Mouse (Mus musculus): ENCODE results near the gene Olfr31.

Olfr31 gene

DNA sequence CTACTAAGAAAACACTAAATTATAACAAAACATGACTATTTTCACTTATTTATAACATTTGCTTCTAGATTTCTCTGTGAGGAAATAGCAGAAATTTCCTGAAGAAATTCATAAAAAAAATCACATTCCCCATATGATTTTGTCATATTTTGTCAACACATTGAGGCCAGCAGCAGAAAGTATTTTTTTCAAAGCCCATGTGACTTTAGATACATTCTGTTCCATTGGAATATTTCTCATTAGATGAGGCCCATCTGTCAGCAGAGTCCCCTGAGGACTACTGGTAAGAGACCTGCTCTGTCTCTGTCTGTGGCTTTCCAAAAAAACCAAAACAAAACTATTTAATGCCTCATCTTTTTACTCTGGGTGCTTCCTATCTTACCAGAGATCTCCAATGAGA is at the start of gene Olfr31:
TSS of gene Olfr31 (plus strand) at position 301 of the 400 bp plus-strand sequence.
- no peak for DNase-seq (ENCODE audit: low spot score)

DNA sequence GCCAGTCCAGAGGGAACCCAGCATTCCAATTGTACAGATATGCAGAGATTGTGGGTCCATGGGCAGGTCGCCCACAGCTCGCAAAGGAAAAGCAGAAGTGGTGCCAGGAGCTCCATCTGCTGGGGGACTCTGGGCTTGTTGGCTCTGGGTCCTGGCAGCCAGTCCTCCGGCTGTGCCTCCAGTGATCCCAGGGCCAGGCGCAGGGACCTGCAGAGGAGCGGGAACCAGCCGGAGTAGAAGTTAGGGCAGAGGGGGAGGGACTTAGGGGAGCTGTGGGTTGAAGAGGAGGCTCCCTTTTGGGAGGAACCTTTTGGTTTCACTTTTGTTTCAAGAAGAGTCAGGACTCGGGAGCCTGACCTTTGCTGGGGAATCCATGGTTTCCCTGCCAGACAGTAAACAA is 28.2 kb upstream of the Olfr31 start:
- DNase-seq (ENCODE audit: low spot score), result no peak

DNA sequence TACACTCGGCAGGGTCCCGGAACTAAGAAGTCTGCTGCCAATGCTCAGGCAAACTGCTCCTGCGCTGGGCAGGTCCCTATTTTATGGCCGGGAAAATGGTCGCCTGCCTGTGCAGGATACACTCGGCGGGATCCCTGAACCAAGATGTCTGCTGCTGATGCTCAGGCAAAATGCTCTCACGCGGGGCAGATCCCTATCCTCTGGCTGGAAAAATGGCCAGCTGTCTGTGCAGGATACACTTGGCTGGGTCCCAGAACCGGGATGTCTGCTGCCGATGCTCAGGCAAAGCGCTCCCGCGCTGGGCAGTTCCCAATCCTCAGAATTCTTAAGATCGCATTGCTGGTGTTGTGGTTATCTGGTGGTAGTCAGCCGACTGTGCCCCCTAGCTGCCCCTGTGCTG is 13.7 kb upstream of the Olfr31 start:
- DNase-seq (ENCODE audit: low spot score), result no peak

DNA sequence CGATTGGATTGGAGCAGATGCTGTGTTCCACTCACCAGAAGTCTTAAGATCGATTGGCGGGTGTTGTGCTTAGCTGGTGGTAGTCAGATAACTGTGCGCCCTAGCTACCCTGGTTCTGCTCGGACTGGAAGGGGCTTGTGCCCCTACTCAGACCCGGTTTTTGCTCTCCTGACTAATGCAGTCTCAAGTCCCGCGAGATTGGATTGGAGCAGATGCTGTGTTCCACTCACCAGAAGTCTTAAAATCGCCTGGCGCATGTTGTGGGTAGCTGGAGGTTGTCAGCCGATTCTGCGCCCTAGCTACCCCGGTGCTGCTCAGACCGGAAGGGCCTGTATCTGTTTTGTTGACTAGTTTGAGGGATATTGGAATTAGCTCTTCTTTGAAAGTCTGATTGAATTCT is 13.2 kb upstream of the Olfr31 start:
- no peak for DNase-seq (ENCODE audit: low spot score)

DNA sequence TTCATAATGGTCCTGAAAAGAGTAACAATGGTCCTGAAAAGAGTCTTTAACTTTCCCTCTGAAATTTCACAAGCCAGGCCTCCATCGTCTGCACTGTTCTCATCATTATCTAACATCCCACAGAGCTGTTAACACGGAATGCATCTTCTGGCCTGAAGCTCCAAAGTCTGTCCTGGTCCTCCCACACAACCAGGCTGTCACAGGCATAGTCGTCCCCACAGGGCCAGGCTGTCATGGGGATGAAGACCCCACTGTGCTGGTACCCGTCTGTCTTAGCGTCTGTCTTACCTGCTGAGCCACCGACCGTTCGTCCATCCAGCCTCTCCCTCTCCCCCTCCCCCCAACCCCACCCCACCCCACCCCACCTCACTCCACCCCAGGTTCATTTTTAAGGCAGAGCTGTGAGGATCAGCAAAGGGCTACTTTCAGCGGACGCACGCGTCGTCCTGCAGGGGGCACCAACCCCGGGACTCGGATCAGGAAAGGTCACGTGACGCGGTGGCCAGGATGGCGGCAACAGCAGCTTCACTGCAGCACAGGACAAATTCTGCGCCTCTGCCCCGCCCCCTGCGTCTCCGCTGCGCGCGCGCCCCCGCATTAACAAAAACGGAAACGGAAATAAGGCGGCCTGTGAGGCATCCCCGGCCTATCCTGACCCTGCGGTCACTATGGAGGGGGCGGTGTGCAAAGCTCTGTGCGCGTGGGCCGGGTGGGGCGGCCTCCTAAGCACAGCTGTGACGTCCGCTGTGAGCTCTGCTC is 22.7 kb downstream of the Olfr31 start:
- DNase-seq (ENCODE audit: low spot score), result peak; percentile 92

DNA sequence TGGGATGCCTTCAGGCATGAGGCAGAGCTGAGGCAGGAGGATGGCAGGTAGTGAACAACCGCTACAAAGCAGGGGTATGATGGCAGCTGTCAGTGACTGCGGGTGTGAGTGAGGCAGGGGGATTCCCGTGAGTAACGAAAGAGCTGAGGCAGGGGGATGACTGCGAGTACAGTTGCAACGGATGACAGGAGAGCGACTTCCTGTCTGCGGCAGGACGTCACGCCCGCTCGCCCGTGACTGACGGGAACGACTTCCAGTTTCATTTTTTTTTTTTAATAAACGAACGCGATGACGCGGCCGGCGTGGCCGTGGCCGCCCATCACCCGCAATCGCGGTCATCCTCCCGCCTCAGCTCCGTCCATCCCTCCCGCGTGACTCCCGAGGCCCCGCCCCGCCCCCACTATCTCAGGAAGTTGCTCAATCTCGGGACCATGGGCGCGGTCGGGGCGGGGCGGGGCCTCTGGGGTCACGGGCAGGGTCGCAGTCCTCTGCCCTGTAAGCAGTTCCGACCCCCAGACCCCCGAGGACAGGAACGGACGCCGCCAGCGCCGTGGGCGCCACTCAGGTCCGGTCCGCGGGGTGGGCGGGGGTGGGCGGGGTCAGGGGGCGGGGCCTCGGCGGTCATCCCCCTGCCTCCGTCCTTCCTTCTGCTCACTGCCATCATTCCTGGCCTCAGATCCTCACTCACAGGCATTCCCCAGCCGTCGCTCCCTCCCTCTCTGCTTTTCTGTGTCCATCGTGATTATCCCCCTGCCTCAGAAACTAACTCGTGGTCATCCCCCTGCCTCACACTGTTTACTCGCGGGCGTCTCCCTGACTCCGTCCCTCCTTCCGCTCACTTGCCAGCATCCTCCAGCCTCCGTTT is 23.6 kb downstream of the Olfr31 start, which contains the start of gene Il3ra:
TSS of gene Il3ra (plus strand) at position 328 of the 865 bp plus-strand sequence.
- peak; percentile 79 for DNase-seq (ENCODE audit: low spot score)

DNA sequence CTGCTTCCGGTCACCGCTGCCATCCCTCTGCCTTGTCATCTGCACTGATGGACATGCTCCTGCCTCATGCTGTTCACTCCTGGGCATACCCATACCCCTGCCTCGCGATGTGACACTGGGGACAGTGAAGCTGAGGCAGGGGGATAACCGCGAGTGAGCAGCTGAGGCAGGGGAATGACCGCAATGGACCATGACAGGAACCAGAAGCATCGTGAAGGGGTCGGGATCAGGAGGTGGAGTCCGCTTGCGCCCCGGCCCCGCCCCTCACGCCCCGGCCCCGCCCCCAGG is 24.1 kb downstream of the Olfr31 start:
- DNase-seq (ENCODE audit: low spot score), result no peak

DNA sequence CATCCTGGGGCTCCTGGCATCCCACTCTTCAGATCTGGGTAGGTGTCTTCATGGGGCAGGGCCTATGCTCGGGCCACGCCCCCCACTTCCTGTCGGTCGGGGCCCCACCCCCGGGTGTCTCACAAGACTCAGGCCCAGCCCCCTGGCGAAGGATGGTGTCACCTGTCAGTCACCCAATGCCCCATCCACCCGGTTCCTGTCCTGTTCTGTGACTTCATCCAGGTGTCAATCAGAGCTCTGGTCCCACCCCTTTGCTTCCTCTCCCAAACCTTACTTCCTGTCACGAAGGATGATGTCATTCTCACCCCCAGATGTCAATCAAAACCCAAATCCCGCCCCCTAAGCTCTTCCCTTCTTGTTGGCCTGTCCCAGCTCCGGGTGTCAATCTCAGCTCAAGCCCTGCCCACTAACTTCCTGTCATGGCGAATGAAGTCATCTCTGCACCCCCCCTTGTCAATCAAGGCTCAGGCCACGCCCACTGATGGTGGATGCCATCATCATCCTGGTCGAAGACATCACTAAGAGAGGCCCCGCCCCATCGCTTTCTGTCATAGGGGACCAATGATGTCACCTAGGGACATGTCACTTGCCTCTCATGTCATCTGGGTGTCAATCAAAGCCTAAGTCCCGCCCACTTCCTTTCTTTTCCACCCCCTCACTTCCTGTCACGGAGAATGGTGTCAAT is 24.7 kb downstream of the Olfr31 start:
- peak; percentile 16 for DNase-seq (ENCODE audit: low spot score)

DNA sequence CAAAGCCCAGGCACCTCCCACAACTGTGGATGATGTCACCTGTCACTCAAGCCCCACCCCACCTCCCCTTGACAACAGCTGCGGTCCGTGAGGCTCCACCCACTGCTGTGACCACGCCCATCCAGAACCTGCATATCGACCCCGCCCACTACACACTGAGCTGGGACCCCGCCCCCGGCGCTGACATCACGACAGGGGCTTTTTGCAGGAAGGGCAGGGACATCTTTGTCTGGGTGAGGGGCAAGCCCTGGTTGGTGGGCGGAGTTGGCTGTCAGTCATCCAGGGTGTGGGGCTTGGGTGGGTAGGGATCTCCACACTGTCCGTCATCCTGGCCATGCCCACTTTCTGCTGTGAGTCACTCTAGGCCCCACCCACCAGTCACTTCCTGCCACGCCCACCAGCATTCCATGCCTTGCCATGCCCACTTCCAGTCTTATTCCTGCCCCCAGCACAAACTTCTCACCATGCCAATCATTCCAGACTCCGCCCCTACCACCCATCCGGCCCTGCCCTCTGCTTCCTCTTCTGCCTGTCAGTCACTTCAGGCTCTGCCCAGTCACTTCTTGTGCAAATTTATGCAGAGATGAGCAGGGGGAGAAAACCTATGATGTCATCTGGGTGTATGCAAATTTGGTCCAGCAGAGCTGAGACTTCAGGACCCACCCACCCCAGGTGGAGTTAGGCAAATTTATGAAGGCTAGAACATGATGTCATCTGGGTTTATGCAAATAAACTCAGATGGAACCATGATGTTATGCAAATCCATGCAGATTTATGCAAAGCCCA is 25.4 kb downstream of the Olfr31 start:
- no peak for DNase-seq (ENCODE audit: low spot score)

DNA sequence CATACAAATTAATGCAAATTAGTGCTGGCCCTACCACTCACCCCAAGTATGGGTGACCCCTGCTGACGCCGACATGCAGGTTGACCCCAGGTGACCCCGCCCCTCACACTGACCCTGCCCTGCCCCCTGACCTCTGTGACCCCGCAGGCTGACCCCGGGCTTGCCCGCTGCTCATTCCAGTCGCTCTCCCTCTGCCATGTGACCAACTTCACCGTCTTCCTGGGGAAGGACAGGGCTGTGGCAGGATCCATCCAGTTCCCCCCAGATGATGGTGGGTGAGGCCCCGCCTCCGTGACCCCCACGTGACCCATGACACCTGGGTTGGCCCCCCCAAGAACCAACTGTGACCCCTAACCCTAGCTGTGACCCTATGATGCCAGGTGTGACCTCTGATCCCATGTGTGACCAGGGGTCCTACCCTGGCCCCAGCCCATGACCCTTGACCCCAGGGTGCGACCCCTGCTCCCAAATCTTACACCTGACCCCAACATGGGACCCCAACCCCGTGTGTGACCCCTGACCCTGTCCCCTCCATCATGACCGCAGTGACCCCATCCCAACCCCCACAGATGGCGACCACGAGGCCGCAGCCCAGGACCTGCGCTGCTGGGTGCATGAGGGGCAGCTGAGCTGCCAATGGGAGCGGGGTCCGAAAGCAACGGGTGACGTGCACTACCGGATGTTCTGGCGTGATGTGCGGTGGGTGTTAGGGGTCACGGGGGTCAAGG is 26.2 kb downstream of the Olfr31 start:
- no peak for DNase-seq (ENCODE audit: low spot score)

DNA sequence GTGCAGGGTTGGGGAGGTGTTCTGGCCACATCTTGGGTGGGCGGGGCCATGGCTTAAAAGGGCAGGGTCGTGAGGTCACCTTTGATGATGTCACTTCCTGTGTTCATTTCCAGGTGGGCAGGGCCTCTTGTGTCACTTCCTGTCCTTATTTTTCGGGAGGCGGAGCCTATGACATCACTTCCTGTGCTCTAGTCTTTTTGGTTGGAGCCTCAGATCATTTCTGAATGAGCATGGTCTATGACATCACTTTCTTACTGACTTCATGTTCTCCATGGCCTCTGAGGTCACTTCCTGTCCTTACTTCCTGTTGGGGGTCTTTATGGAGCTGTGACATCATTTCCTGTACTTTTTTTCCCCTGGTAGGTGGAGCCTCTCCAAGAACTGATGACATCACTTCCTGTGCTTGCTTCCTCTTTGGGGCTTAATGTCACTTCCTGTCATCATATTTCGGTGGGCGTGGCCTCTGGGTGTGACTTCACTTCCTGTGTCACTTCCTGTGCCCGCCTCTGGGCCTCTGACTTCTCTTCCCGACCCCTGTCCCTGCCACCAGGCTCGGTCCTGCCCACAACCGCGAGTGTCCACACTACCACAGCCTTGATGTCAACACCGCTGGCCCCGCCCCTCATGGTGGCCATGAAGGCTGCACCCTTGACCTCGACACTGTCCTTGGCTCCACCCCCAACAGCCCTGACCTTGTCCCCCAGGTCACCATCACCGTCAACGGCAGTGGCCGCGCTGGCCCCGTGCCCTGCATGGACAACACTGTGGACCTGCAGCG is 27.0 kb downstream of the Olfr31 start:
- peak; percentile 13 for DNase-seq (ENCODE audit: low spot score)

DNA sequence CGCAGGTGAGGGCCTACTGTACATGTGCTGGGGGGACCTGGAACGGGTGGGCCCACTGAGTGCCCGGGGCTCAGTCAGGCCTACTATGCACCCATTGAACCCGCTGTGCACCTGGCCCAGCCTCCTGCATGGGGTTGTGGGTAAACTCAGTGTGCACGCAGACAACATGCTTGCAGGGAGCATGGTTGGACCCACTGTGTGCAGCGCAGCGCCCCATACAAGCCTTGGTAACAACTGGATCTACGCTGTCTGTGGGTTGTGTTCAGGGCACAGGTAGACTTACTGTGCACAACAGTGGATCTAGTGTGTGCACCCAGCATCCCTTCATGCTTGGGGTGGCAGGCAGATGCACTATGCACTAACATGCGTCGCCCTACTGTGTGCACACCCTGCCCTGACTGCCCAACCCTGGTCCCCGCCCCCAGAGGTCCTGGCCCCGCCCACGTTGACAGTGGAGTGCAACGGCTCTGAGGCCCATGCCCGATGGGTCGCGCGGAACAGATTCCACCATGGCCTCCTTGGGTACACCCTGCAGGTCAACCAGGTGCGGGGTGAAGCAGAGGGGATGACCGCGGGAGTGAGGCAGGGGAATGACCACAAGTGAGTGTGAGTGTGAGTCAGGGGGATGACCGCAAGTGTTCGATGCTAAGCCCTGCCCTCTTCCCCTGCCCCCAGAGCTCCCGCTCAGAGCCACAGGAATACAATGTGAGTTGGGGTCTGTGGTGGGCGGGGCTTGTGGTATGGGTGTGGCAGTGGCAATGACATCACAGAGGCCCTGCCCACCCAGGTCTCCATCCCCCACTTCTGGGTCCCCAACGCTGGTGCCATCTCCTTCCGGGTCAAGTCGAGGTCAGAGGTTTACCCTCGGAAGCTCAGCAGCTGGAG is 27.9 kb downstream of the Olfr31 start:
- no peak for DNase-seq (ENCODE audit: low spot score)

DNA sequence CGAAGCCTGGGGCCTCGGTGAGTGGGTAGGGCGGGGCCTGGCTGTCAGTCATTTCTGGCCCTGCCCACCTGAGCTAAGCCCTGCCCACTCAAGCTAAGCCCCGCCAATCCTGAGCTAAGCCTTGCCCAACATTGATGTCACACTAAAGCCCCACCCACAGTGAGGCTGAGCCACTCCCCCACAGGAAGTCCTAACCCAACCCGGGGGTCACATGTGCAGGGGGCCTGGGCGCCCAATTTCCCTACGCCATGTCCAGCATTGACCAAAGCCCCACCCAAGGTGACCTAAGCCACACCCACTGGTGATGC is 28.5 kb downstream of the Olfr31 start:
- DNase-seq (ENCODE audit: low spot score), result no peak

DNA sequence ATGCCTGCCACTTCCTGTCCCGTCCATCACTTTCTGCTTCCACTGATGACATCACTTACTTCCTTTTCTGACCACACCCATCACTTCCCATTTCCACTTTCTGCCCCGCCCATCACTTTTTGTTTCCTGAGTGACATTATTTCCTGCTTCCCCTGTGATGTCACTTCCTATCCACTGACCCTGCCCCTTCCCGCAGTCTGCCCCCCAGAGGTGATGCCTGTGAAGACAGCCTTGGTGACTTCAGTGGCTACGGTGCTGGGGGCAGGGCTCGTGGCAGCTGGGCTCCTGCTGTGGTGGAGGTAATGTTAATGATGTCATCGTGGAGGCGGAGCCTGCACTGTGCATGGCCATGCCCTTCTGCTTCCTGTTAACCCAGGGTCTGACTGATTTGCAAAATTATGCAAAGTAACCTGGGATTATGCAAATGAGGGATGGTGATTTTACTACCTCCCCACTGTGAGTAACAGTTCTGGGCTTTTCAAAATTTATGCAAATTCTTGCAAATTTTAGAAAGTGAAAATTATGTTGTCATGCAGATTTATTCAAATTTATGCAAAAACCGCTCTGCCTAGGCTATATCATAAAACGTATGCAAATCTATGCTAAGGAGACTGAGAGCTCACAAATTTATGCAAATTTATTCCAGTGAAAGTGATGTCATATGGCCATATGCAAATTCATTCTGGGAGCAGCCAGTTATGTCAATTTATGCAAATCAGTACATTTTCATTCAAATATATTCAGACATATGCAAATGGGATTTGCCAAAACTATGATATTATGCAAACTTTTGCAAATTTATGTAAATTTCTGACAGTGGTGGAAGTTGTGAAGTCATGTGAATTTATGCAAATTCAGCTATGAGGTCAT is 29.3 kb downstream of the Olfr31 start:
- no peak for DNase-seq (ENCODE audit: low spot score)

DNA sequence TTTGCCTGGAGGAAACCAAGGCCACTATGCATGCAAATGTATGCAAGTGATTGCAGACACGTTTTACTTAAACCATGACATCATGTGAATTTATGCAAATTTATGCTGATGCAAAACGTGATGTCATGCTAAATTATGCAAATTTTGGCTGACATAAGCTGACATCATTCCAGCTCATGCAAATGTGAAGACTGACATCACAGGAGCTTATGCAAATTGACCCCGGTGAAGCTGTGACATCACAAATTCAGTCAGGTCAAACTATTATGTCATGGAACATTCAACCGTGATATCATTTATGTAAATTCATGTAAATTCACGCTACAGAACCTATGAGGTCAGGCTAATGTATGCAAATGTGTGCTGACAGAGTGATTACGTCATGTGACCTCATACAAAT is 30.0 kb downstream of the Olfr31 start:
- peak; percentile 42 for DNase-seq (ENCODE audit: low spot score)

DNA sequence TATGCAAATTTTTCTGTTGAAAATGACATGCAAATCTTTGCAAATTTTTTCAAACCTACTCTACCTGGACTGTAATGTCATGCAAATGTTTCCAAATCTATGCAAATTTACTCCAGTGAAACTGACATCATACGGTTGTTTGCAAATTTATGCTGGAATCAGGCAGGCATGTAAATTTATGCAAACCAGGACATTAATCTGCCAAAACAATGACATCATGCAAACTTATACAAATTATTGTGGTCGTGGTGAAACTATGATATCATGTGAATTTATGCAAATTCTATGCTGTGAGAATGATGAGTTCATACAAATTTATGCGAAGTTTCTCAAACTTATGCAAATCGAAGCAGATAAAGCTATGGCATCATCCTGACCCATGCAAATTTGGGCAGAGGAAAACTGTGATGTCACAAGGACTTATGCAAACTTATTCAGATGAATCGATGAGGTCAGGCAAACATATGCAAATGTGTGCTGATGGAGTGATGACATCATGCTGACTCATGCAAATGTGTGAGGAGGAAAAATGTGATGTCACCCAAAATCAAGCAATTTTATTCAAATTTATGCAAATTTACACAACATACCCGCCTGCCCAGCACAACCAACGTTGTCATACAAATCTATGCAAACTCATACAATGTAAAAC is 30.6 kb downstream of the Olfr31 start:
- peak; percentile 53 for DNase-seq (ENCODE audit: low spot score)

DNA sequence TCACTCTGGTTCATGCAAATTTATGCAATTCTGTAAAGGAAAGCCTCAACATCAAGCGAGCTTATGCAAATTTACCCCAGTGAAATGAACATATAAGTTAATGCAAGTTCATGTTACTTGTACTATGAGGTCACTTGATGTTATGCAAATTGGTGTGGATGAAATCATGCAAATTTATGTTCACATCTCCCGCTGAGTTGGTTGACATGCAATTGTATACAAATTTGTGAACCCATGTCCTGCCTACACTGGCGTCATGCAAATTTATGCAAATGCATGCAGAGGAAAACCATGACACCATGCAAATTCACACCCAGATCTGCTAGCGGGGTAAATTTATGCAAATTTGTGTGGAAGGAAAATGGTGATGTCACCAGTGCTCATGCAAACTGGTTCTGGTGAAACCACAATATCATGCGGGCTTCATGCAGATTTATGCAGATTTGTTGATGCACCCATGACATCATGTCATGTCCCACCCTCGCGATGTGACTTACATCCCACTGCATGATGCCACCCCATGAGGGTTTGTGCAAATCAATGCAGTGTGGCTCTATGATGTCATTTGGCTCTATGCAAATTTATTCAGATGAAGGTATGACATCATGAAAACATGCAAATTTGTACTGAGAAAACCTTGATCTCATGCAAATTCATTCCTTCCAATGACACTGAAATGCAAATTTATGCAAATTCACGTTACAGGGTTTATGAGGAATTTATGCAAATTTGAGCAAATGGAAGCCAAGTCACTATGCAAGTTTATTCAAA is 31.3 kb downstream of the Olfr31 start:
- DNase-seq (ENCODE audit: low spot score), result peak; percentile 14
